Comparison of ENCODE assay signal across 1 mouse cellular context in the genomic region with DNA sequence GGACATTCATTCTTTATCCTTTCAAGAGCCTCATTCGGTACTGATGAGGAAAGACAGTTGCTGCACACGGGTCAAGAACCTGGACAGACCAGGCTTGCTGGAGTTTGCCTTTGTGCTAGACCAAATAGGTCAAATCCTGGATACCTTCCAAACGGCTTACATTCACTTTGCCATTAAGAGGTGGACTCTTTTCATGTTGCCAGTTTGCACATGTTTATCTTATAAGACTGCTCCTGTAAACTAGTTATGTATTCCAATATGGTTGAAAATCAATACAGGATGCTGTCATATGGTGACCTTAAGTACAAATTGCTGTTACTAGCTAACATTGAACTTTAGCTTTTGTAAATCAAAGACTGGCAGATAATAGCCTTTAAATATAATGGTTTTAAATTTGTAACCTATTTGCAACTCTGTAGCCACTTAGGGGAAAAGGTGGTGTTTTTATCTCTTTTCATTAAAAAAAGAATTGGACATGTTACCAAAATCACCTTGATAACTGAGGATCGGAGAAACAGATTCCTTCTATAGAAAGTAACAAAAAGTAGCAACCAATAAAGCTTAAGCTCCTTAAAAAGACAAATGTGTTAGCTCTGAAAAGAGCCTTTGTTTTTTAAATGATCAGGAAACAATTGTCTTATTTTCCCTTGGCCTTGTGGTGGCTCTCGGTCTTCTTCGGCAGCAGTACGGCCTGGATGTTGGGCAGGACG.
TF ChIP-seq lines count a peak whose summit lies in the region.

No protein-coding gene starts in this region.

TF ChIP-seq in CH12.LX, 34 proteins besides CTCF, POLR2A, EP300 and RAD21 (continued from another document):
- TF ChIP-seq CHD1 (IDR thresholded peaks at IDR 0.05; ENCODE audit: low read depth, low read length): peak; percentile 97
- TF ChIP-seq USF2 (conservative IDR thresholded peaks at IDR 0.05; ENCODE audit: low read depth, low read length): no peak
- peak; percentile 99 for TF ChIP-seq POLR2AphosphoS2 (IDR thresholded peaks at IDR 0.05; ENCODE audit: low read depth, low read length)
- TF ChIP-seq MYC (IDR thresholded peaks at IDR 0.05; ENCODE audit: low read depth, low read length): peak; percentile 59; the same call in 1 of the 2 replicates
- TF ChIP-seq ZMIZ1 (IDR thresholded peaks at IDR 0.05; ENCODE audit: low read depth, low read length): peak; percentile 95
- no peak for TF ChIP-seq ZC3H11A (IDR thresholded peaks at IDR 0.05; ENCODE audit: low read depth, low read length)
- peak; percentile 79; the same call in 1 of the 2 replicates for TF ChIP-seq NELFE (IDR thresholded peaks at IDR 0.05; ENCODE audit: low read depth, low read length)
- 0 out of 2 replicates have a peak, but pooled peaks have one; percentile 75 for TF ChIP-seq E2F4 (IDR thresholded peaks at IDR 0.05; ENCODE audit: insufficient replicate concordance, low read depth, low read length)
- TF ChIP-seq UBTF (IDR thresholded peaks at IDR 0.05; ENCODE audit: low read depth, low read length): peak; percentile 95; the same call in 1 of the 2 replicates
TF ChIP-seq in CH12.LX: peak in this region for 8.
